Mouse (Mus musculus): ENCODE data around the gene Tmem178b.

Gene Tmem178b

DNA sequence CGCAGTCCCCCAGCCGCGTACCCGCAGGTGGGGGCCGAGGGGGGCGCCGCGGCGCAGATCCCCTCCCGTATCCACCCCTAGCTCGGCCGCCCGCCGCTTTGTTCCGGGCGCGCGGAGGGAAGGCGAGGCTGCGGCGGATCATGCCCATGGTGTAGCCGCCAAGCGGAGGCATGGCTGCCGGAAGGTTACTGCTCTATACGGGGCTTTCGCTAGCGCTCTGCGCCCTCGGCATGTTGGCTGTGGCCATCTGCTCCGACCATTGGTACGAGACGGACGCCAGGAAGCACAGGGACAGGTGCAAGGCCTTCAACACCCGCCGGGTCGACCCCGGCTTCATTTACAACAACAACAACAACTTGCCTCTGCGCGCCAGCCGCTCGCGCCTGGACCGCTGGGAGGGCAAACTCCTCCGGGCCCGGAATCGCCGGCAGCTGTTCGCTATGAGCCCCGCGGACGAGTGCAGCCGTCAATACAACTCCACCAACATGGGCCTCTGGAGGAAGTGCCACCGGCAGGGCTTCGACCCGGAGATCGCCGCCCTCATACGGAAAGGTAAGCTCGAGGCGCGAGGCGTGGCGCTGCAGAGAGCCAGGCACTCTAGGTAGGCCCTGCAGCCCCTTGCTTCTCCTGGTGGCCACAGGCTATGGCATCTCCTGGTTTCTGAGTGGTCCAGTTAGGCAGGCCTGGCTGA is at the start of gene Tmem178b:
Gene Tmem178b (plus strand): TSS at position 371 of the 691 bp plus-strand sequence.
- DNase-seq (ENCODE audit: low read depth, low spot score): peak; percentile 65

DNA sequence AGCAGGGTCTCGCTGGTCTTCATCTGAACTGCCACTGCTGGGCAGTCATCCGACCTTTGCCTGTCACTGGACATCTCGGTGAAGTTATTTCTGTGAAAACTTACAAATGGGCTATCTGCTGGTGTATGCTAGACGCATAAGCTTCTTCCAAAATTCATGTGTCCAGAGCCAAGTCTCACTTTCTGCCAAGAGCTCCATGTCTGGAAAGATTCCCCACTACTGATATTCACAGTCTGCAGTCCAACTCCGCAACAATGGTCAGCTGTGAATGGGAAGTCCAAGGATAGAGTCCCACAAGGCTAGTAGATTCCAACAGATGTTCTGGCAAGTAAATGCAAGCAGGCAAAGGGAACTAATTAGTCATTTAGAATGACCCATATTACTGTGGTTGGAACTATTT is 44.3 kb upstream of the Tmem178b start:
- no peak for DNase-seq (ENCODE audit: low read depth, low spot score)

DNA sequence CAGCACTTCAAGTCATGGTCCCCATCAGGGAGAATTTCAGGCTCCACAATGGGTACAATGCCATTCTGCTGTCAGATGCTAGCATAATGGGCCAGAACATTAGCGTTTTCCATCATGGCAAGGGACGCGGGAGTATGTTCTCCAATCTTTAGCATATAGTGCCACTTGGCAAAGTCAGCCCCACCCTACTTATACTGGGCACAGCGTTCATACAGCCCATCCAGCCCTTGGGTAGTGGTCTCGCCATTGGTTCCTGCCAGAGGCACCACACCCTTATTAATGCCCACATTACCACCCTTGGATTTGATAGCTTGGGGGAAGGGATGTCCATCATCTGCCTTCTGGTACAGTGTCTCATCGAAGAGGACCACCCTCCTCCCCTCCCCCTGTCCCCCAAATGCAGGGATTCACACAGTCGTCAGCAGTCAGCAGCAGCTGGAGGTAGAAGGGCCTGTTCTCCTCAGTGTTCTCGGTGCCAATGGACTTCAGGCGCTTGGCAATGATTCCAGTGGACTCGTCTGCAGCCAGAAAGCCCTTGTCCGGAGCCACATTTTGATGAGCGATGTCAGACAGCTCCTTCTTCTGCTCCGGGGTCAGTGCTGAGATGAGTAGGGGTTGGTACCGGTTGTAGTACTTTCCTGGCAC is 29.3 kb upstream of the Tmem178b start:
- no peak for DNase-seq (ENCODE audit: low read depth, low spot score)

DNA sequence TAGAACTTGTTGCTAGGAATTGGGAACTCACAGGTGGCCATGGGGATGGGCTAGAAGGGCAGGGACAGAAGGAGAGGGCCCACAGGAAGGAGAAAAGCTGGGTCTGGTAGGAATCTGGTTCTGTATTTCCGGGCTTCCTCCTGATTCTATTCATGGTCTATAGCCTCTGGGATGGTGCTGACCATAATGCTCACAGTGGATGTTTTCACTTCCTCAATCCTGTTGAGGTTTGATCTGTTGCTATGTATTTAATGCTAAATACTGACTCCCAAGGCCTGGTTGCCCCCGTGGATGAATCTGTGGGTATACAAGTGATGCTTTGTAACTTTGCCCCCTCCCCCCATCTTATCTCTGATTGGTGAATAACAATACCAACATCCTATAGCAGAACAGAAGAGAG is 25.5 kb upstream of the Tmem178b start:
- DNase-seq (ENCODE audit: low read depth, low spot score): peak; percentile 23

DNA sequence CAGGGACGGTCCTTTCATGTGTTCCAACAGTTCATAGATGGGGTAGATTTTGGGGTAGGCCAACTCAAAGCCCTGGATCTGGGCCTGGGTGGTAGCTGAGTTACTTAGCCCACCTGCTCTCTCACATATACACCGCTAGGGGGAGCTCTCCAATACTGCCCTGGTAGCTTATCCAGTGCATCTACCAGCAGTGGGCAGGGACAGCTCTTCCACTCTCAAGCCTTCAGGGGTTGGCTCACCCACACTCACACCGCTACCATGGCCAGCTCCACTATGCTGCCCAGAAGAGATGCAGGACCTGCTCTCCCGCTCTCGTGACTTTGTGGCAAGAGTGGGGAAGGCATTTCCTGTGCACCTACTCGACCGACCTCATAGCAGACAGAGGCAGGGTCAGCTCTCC is 24.3 kb upstream of the Tmem178b start:
- DNase-seq (ENCODE audit: low read depth, low spot score): peak; percentile 85

DNA sequence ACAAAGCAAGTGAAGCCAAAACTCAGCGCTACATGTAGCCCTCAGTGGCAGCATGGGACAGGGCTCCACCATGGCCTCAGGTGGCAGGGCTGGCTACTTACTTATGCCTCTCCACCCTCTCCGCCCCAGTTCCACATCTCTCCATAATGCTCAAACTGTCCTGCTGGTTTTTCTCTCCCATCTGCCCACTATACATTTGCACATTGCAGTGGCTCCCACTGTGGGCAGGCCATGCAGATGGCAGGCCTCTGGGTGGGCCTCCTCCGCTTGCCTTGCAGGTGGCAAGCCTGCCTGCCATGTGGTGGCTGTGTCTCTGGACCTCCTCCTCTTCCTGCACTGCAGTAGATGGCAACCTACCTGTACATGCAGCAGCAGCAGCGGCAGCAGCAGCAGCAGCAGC is 23.4 kb upstream of the Tmem178b start:
- DNase-seq (ENCODE audit: low read depth, low spot score): no peak

DNA sequence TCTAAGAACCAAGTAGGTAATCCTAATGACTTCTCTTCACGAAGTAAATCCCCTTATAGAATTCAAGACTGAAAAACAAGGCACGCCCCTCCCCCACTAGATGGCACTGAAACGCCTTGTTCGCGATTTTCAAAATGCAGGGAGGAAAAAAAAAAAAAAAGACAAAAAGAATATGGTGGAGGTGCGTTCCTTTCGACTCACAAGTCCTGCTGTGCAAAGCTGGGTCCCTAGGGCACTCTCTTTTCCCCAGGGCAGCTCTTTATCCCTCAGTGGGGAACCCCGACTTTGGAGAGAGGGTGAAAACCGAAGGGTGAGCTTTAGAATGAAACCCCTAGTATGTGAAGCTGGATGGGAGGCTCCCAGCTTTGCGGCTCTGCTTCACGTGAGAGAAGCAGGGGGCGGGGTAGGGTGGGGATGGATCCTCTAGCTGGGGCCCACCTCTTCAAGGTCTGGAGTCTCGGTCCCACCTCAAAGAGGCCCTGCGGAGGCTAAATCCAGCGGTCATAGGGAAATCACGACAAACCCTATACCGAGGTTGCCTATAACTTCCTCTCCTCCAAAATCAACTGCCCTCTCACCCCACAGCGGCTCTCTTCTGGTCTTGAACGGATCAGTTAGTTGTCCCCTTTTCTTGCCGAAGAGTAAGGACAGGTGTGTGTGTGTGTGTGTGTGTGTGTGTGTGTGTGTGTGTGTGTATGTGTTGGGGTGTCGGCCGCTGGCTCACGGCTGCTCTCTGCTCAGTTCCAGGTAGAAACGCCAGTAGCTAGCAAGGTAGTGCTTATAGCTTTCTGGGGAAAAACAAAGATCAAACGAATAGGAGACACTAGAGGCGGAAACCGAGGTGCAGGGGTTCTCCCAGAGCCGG is 2.6 kb upstream of the Tmem178b start:
- peak; percentile 55 for DNase-seq (ENCODE audit: low read depth, low spot score)

DNA sequence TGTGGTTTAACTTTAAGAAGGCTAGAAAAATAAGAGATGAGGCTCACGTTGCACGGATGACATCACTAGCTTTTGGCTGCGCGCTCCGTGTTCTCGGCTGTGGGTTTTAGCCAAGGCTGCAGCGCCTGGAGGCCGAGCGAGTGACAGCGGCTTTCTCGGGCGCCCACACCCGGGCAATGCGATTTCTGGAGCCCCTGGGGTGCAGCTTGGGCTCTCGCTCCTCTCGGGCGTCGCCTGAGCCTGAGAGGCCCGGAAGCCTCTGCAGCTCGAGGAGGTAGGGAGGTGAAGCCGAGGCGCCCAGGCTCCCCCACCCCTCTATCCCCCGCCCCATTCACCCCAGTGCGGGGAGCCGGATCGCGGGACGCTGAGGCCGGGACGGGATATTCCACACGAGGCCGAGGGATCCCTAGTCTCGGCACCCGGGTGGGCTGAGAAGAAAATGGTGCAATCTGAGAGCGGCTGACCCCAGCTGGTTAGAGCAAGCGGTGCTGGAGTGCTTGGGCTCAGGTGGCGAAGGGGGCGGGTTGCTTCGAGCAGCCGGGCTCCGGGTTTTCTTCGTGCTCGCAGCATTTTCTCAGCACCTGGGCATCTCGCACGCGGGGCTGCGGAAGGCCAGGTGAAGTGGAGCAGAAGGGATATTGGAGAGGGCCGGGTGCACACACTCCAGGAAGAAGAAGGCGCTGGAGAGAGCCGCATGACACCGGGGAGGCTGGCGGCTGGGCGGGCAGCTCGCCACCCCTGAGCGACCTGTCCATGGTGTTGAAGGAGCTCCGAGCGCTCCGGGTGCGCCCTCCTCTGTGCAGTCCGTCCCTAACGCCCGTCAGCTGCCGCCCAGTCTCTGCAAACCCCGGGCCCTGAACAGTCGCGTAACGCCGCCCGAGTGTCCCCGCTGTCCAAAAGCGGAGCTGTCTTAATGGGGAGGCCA is 1.4 kb upstream of the Tmem178b start:
- DNase-seq (ENCODE audit: low read depth, low spot score): peak; percentile 78

DNA sequence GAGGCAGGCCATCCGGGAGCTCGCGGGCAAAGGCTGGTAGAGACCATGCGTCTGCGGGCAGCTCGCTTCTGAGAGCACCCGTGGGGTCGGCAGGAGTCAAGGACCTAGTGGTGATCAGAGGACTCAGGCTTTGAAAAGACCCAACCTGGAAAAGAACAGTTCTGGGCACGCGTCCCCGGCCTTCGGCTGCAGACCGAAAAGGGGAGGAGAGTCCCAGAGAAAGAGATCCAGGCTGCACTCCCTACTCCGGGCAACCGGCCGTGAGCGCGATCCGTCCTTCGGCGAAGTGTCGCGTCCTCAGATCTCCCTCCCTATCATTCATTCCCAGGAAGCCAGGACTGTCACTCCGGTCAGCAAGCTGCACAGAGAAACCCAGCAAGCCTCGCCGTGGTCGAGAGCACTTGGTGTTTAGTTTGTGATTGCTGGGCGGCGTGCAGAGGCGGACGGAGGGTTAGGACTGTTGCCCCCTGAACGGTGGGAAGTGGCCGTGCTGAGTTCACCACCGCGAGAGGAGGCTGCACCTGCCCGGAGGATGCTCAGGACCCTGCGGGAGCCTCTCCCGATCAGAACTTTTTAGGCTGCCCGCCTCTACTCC is 668 bp upstream of the Tmem178b start:
- DNase-seq (ENCODE audit: low read depth, low spot score): peak; percentile 69

DNA sequence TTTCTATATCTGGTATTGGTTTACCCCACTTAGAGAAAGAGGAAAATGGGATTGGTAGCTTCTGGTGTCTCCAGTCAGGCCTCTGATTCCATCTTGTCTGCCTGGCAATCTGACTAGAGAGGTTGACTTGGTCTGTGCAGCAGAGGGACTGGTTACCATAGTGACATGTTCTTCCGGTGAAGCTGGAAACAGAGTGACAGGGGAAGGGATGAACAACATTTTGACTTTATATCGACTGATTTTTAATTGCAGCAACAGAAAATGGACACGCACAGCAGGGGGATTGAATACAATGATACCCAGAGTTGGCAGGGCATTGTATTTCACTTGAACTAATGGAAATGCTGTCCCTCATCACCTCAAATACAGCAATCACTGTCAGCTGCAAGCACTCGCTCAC is 2.1 kb downstream of the Tmem178b start:
- peak; percentile 8 for DNase-seq (ENCODE audit: low read depth, low spot score)

DNA sequence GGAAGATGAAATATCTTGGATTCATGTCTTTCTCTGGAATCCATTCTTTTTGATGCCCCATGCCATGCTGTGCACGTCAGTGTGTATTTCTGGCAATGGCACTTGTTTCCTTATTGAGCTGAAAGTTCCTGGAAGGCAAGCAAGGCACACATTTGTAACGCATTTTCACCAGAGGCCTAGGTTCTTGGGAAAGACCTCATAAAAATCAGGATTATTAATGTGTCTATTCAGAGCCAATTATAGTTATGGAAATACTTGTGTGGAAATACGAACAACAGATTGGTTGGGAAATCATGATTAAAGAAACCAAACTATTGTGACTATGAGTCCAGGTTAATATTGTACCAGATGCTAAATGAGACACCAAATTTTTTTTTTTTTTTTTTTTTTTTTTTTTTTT is 3.4 kb downstream of the Tmem178b start:
- DNase-seq (ENCODE audit: low read depth, low spot score): no peak

DNA sequence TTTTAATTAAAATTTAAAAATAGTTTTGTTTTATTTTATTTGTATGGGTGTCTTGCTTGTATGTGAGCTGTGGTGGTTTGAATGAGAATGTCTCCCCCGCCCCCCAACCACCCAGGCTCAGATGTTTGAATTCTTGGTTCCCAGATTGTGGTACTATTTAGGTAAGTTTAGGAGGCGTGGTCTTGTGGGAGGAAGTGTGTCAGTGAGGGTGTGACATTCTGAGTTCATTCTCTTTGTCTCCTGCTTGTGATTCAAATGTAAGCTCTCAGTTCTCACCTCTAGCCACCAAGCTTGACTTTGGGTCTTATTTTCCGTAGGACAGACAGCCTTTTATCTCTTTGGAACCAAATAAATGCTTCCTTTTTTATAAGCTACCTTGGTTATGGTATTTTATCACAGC is 17.7 kb downstream of the Tmem178b start:
- DNase-seq (ENCODE audit: low read depth, low spot score): peak; percentile 70

DNA sequence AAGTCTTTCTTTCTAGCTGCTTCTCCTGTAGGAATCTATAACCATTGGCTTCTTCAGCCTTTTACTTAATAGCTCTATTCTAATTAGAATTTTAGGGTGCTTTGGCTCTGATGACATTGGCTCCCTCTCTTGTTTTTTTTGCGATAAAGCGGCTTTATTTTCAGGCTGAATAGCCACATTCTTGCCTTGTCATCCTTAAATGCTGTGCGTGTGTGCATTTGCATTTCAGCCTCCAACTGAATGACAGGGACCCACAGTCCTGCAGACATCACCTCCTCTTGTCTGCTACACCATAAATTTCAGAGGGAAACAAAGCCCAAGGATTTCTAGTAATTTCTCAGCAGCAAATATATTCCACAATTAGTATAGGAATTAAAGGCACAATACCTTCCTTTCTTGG is 23.4 kb downstream of the Tmem178b start:
- DNase-seq (ENCODE audit: low read depth, low spot score): no peak

DNA sequence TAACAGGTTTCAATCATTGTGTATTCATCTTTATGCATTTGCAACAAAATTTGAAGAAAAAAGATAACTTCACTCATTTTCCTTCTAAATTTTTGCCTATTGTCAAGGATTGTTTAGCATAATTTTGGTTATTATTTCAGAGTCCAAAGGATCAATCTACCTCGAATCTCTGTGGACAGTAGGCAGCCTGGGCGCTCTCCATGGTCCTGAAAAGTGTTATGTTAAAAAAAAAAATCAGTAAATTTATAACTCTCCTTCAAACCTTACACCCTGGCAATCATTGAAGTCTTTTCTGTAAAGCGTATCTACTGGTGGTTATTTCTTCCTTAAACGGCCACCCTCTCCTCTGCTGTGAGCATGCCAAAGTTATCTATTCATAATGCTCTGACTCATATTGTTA is 26.2 kb downstream of the Tmem178b start:
- DNase-seq (ENCODE audit: low read depth, low spot score): peak; percentile 31

DNA sequence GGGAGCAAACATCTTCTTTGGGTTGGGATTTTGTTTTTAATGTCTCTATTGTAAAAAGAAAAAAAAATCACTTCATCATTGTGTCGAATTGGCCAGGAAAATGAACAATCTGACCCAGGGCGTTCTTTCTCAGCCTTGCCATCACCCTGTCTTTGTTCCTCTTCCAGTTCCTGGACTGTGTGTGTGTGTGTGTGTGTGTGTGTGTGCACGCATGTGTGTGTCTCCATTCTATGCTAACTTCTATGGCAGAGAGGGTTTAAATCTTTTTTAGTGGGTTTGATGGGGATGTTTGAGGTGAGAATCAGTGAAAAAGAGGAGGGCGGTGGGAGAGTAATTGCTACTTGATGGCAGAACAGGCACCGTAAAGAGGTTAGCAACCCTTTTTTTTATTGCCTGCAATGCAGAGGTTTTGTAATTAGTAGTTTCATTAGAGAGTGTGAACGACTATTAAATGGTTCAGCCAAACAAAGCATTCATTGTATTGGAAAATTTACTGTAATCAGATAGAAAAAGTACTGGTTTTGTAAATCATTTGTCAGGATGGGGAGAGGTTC is 30.2 kb downstream of the Tmem178b start:
- DNase-seq (ENCODE audit: low read depth, low spot score): no peak

DNA sequence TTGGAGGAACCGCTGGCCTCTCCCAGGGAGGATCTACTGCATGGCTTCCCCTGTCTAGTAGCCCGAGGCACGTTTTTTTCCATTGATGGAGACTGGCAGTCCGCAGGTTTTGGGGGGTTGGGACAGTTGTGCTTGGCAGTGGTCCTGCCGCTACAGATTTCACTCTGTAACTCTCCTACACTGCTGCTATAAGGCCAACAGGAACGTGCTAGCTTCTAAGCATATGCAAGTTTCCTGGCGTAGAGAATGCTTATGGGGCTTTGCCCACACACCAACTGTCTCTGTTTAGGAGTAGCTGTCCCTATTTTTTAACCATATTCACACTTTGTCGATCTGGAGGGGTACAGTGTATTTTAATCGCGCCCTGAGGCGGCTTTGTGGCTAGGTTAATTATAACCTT is 30.8 kb downstream of the Tmem178b start:
- DNase-seq (ENCODE audit: low read depth, low spot score): no peak

DNA sequence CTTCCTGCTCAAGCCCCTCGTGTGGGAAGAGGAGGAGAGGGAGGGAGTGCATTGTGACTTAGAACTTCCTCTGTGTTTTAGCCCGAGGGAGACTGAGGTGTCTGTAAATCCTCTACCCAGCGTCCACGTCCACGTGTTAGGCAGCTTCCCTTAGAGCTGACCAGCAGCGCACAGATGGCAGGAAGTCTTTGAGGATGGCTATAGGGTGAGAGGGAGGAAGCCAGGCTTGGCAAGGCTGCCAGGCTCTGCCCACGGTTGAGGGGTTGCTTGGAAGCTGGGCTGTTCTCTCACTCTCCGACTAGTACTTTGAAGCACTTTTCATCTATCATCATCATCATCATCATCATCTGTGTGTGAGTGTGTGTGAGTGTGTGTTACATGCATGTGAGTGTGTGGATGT is 41.9 kb downstream of the Tmem178b start:
- no peak for DNase-seq (ENCODE audit: low read depth, low spot score)

DNA sequence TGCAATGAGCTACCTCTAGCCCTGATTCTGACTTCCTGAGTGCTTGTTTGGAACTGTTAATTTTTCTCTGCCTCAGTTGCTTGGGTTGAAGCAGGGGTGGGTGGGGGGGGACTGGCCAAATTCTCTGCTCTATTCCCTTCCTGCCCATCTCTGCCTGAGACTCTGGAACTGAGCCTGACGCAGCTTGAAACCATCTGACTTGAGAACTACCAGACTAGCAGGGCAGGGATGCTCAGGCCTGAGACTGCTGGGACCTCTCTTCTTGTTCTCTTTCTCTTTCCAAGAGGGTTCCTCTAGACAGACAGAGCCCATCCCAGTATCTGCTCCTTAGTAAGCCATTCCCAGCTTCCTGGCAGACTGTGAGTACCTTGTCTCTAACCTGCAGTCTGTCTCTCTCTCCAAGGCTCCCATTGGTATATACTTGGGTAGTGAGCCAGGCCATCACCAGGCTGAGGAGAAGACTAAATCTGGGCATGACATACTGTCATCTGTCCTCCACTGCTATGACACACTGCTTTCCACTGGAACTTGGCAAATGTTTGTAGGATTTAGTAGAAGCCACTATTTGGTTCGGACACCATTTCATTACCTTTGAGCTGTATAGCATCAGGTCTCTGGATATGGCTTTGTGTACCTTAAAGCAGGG is 42.7 kb downstream of the Tmem178b start:
- DNase-seq (ENCODE audit: low read depth, low spot score): no peak

DNA sequence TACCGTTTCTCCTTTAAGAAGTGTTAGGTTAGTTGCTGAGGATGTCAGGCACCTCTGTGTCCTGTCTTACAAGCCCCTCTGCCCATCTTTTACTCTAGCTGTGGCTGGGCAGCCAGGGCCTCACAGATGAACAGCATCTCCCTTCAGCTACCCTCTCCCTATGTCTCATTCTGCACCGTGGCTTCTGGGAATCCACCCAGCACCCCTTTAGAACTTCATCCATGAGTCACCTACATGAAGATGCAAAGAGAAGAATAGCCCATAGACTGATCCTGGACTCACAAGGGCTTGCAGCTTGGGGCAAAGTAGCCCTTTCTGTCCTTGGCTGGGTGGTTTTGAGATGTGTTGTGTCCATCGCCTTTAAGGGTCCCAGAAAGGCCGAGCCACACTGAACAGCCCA is 43.4 kb downstream of the Tmem178b start:
- no peak for DNase-seq (ENCODE audit: low read depth, low spot score)

DNA sequence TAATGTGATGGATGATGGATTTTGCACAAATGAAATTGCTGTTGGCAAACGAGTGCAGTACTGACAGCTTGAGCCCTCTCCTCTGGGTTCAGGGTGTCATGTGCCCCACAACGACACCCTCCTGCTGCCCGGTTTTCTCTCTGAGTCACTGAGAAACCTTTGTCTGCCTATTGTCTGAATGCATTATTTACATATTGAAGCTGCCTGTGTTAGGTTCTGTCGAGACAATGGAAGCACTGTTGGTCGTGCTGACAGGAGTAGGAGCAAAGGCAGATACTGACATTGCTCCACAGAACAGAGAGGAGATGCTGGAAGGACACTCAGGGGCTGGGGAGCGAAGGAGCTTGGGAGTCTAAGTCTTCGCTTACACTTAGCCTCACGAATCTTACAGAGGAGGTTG is 44.2 kb downstream of the Tmem178b start:
- DNase-seq (ENCODE audit: low read depth, low spot score): peak; percentile 8
